24 mouse cellular contexts compared by ENCODE assay signal in genomic region chr13:98593938-98594539, GRCm38 (mm10). TPM values are rescaled to one million over a fixed set of nuclear protein-coding genes. Genes with fewer than 3 reads are reported as not detected.
DNase-seq lines count a peak whose midpoint lies in the region; ATAC-seq lines count a peak whose summit lies in the region.
"Had no signal": no experiment of that assay in that cellular context is flagged by ENCODE, and none has a peak within 500 bp of the region (broad histone marks: within the 10 kb centered on the region; RNA-seq: fewer than 3 reads in every experiment).

No protein-coding gene starts in this region.

- WGBS in kidney, embryonic 15.5 days: 21% methylated on average over 11 of the region's 11 CpGs
- 24% methylated on average over 11 of the region's 11 CpGs for WGBS in lung, embryonic 15.5 days
- WGBS in intestine, embryonic 15.5 days: 23% methylated on average over 11 of the region's 11 CpGs
- WGBS in stomach, embryonic 15.5 days: 35% methylated on average over 11 of the region's 11 CpGs

- H3K4me2 ChIP-seq in kidney, embryonic 15.5 days: no peak overlapping the region
- H3K4me2 ChIP-seq in lung, embryonic 15.5 days: no peak overlapping the region
- H3K4me2 ChIP-seq in intestine, embryonic 15.5 days (replicated peaks): peak overlapping the region; percentile 12; the same call in 1 of the 2 replicates
- H3K4me2 ChIP-seq in stomach, embryonic 15.5 days: no peak overlapping the region
- H3K4me2 ChIP-seq: hindbrain, embryonic 15.5 days; limb, embryonic 12.5 days; neural tube, embryonic 12.5 days had no signal

- H3K9ac ChIP-seq in kidney, embryonic 15.5 days: no peak overlapping the region
- H3K9ac ChIP-seq in lung, embryonic 15.5 days: no peak overlapping the region
- H3K9ac ChIP-seq in intestine, embryonic 15.5 days: no peak overlapping the region
- H3K9ac ChIP-seq in stomach, embryonic 15.5 days: no peak overlapping the region
- H3K9ac ChIP-seq: hindbrain, embryonic 15.5 days; limb, embryonic 12.5 days; neural tube, embryonic 12.5 days had no signal

- H3K36me3 ChIP-seq in kidney, embryonic 15.5 days: no peaks in the 10 kb centered on the region
- no peaks in the 10 kb centered on the region for H3K36me3 ChIP-seq in lung, embryonic 15.5 days
- H3K36me3 ChIP-seq in intestine, embryonic 15.5 days: no peaks in the 10 kb centered on the region
- H3K36me3 ChIP-seq in stomach, embryonic 15.5 days: no peaks in the 10 kb centered on the region
- H3K36me3 ChIP-seq: heart, embryonic 10.5 days; hindbrain, embryonic 15.5 days; limb, embryonic 12.5 days; neural tube, embryonic 12.5 days had no signal

- H3K27me3 ChIP-seq in kidney, embryonic 15.5 days: peaks cover 9% of the 10 kb centered on the region; the same call in 1 of the 2 replicates
- no peaks in the 10 kb centered on the region for H3K27me3 ChIP-seq in lung, embryonic 15.5 days
- H3K27me3 ChIP-seq in intestine, embryonic 15.5 days (replicated peaks): no peaks in the 10 kb centered on the region
- no peaks in the 10 kb centered on the region for H3K27me3 ChIP-seq in stomach, embryonic 15.5 days (replicated peaks)
- H3K27me3 ChIP-seq: neural tube, embryonic 12.5 days had no signal

- H3K4me1 ChIP-seq in kidney, embryonic 15.5 days: peaks cover 56% of the 10 kb centered on the region
- H3K4me1 ChIP-seq in lung, embryonic 15.5 days: peaks cover 12% of the 10 kb centered on the region; the same call in 1 of the 2 replicates
- peaks cover 30% of the 10 kb centered on the region for H3K4me1 ChIP-seq in intestine, embryonic 15.5 days (replicated peaks)
- H3K4me1 ChIP-seq in stomach, embryonic 15.5 days: peaks cover 18% of the 10 kb centered on the region

- no peak overlapping the region for H3K4me3 ChIP-seq in kidney, embryonic 15.5 days (replicated peaks)
- no peak overlapping the region for H3K4me3 ChIP-seq in lung, embryonic 15.5 days
- H3K4me3 ChIP-seq in intestine, embryonic 15.5 days (replicated peaks): no peak overlapping the region
- H3K4me3 ChIP-seq in stomach, embryonic 15.5 days (replicated peaks): no peak overlapping the region
- H3K4me3 ChIP-seq: heart, embryonic 10.5 days; hindbrain, embryonic 15.5 days; limb, embryonic 12.5 days; megakaryocyte, embryonic 14.5 days; neural tube, embryonic 12.5 days had no signal

- no peaks in the 10 kb centered on the region for H3K9me3 ChIP-seq in kidney, embryonic 15.5 days (replicated peaks)
- H3K9me3 ChIP-seq in lung, embryonic 15.5 days: no peaks in the 10 kb centered on the region
- H3K9me3 ChIP-seq in intestine, embryonic 15.5 days: no peaks in the 10 kb centered on the region
- H3K9me3 ChIP-seq in stomach, embryonic 15.5 days: no peaks in the 10 kb centered on the region
- H3K9me3 ChIP-seq: heart, embryonic 10.5 days; hindbrain, embryonic 15.5 days; limb, embryonic 12.5 days; neural tube, embryonic 12.5 days had no signal

- no peak for ATAC-seq in kidney, embryonic 15.5 days (replicated peaks; ENCODE audit: low FRiP score)
- ATAC-seq in lung, embryonic 15.5 days (ENCODE audit: borderline replicate concordance, extremely low read depth, low FRiP score, low TSS enrichment): no peak
- peak; percentile 48 for ATAC-seq in intestine, embryonic 15.5 days
- ATAC-seq in stomach, embryonic 15.5 days (ENCODE audit: insufficient read depth, low FRiP score, low read depth): 0 out of 2 replicates have a peak, but pooled peaks have one; percentile 20
- ATAC-seq: forebrain, embryonic 16.5 days had no signal

- no peak for DNase-seq in kidney, postnatal 14 days
- no peak for DNase-seq in lung, postnatal 25 days (ENCODE audit: low spot score)
- DNase-seq in ovary, postnatal 10 days (ENCODE audit: low spot score): no peak
- no peak for DNase-seq in right cerebral cortex, adult 18-20 months
- DNase-seq: cerebellum, adult 11 months; cerebellum, adult 9-11 months; gastrocnemius, postnatal 10 days; kidney, adult 11 months; lung, postnatal 10 days; midbrain, embryonic 14.5 days; right cerebral cortex, postnatal 4 days had no signal

- 0 out of 2 replicates have a peak overlapping the region, but pooled peaks have one; percentile 52 for H3K27ac ChIP-seq in kidney, embryonic 15.5 days
- peak overlapping the region; percentile 63 for H3K27ac ChIP-seq in lung, embryonic 15.5 days
- H3K27ac ChIP-seq in intestine, embryonic 15.5 days: peak overlapping the region; percentile 80
- H3K27ac ChIP-seq in stomach, embryonic 15.5 days: peak overlapping the region; percentile 55
- H3K27ac ChIP-seq: heart, embryonic 10.5 days; hindbrain, embryonic 15.5 days; limb, embryonic 12.5 days; neural tube, embryonic 12.5 days had no signal

RNA-seq across cellular contexts. Expression of gene Tmem174, which starts 43.2 kb away (rescaled TPM):
- 21.1 and 22.4 TPM in 2 replicates for polyA plus RNA-seq in kidney, embryonic 15.5 days (2015; fragmentation: Nextera tagmentation; extraction: Ambion mirVana)
- 0.09 TPM in 1 of 2 replicates, not detected in the other for polyA plus RNA-seq in lung, embryonic 15.5 days (2015; fragmentation: Nextera tagmentation; extraction: Ambion mirVana)
- polyA plus RNA-seq in intestine, embryonic 15.5 days (2015; fragmentation: Nextera tagmentation; extraction: Ambion mirVana): 0.06 and 0.09 TPM in 2 replicates
- polyA plus RNA-seq in stomach, embryonic 15.5 days (2015; fragmentation: Nextera tagmentation; extraction: Ambion mirVana): not detected in 2 replicates
- polyA plus RNA-seq: forebrain, embryonic 16.5 days; heart, embryonic 16.5 days; hindbrain, embryonic 15.5 days; limb, embryonic 12.5 days; midbrain, embryonic 14.5 days; neural tube, embryonic 12.5 days; testis, adult 2 months; urinary bladder, adult 2 months had no signal

Comparison
In these comparisons a context has a peak if more than half of its experiments do, and no peak if none do; other contexts are left out.
1. ATAC-seq: peak in intestine, embryonic 15.5 days (single experiment) and stomach, embryonic 15.5 days (single experiment); none in kidney, embryonic 15.5 days (single experiment) and lung, embryonic 15.5 days (single experiment).
2. RNA of gene Tmem174, which starts 43.2 kb away (polyA plus RNA-seq): 21.1 to 22.4 TPM in kidney, embryonic 15.5 days; 0.09 TPM in lung, embryonic 15.5 days, 0.06 to 0.09 TPM in intestine, embryonic 15.5 days and not detected in stomach, embryonic 15.5 days; every median in the first group is over 10 times any median in the second.
3. Peak in every context shown above with its lines, with median percentiles within 50 percentile points of each other: H3K27ac ChIP-seq.